Mouse (Mus musculus) gastrocnemius, adult 2 months (tissue): Measurements from ENCODE around the gene Tmem100. TPM values are rescaled to one million over a fixed set of nuclear protein-coding genes. Genes with fewer than 3 reads are reported as not detected.
A peak's percentile ranks its signal among the peaks of the same experiment; 100 is the strongest.

Experiments
- DNase-seq: peaks from one replicate; pipeline ENCODE4 v3.0.0; 2022
- H3K27ac ChIP-seq: fragments of 200-600 bp; 2 replicates; pipeline ENCODE4 v1.8.1; 2022; ENCODE audit warnings: mild to moderate bottlenecking
- H3K4me3 ChIP-seq: fragments of 200-600 bp; 2 replicates; pipeline ENCODE4 v1.8.1; 2022; ENCODE audit warnings: mild to moderate bottlenecking, moderate library complexity
- CTCF ChIP-seq: fragments of 200-600 bp; IDR thresholded peaks from 2 replicates; pipeline ENCODE4 v1.8.1; 2022; ENCODE audit warnings: antibody characterized with exemption, mild to moderate bottlenecking, moderate library complexity
- intact Hi-C: fragments of 180-260 bp; cut with DNase I; formaldehyde crosslinking; loops from one replicate; pipeline ENCODE4 v1.15.1; 2025
- total RNA-seq, 2 experiments: library from RNA; stranded (reverse); gene quantifications; 2 replicates each; pipeline ENCODE4 v1.2.3; 2021

Gene Tmem100
- total RNA-seq, 2 experiments from 2014 or later, result 7.4 to 19.2 TPM

DNA sequence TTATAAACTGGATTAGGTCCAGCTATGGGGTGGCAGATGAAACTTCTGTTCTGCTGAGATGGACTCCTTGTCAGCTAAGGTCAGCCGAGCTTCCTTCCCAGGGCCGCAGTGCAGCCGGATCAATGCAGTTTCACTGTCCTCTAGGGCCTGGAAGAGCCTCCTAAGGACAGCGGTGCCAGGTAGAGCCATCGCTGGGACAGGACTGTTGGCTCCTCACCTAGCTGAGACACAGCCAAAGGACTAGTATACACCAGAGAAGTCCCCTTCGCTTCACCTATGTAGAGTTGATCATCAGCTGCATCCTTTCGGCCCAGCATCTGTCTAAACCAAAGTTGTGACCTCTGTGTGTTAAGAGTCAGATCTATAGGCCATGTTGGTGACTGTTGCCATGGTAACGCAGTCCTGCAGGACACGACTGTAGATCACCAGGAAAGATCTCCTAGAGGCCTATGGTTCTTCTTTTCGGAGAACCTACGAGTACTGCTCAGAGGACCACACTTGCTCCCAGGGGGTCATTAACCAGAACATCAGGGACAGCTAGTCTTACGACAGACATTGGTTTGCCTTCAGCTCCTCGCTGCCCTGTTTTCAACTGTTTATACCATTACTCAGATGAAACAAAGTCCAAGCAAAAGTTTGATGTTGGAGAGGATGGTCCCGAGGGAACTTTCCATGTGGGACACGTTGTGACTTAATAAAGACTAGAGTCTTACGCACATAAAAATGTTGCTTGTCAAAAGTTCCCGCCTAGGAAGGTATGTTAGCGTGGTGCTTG lies 31.0 kb upstream of the Tmem100 start:
- no peak overlapping the region for H3K27ac ChIP-seq
- H3K4me3 ChIP-seq, result no peak overlapping the region
- no peak for DNase-seq
- intact Hi-C loops, result loop anchor here (10.0 kb wide), 1 partner anchor 616 kb away; no protein-coding TSS in a partner anchor
- TF ChIP-seq CTCF, result no peak

DNA sequence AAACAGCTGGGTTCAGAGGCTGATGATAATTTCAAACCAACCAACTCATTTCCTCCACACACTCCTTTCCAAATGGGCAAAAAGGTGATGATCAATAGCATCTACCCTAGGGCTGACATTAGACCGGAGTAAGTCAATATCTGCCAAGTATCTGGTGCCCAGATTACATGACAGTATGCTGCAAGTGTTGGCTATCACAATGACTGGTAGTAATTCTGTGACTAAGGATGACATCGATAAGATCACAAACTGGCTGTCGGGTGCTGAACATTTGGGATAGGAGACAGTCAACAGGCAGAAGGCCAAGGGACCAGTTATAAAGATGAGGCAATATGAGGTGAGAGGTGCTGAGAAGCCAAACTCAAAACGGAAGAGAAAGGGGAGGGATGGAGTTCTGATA lies 29.5 kb upstream of the Tmem100 start:
- no peak overlapping the region for H3K4me3 ChIP-seq
- H3K27ac ChIP-seq, result no peak overlapping the region
- DNase-seq, result no peak
- intact Hi-C loops, result no loop called here
- TF ChIP-seq CTCF, result no peak

DNA sequence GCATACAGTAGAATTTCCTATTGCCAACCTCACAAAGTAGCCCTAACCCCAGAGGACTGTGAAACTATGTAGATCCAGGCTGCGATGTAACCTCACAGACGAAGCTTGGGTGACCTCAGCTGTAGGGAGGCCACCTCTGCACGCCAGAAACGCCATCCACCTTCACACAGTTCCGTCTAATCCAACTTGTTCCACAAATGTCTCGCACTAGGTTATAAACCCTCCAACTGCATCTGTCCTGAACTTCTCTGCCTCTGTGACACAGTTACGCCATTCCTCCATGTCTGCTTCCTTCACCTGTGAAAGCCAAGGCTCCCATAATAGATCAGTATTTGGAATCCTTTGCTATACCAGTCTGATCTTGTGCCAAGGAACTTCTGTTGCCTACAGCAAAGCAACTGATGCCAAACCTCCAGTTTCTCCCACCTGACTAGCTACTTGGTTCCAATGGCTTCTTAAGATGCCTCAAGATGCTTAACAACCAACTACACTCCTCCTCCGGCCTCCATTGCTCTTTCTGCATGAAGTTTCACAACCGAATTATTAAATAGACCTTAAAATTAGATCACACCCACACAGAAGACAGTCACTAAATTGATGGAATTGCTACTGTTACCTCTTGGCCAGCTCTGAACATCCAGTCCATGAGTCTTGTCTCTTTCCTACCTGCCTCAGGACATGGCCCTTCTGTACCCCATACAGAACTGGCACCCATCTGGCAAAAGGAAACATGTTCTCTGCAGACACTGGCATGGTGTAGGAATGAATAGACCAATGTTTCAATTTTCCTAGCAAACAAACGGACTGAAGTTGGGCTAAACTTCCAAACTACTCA lies 28.5 kb upstream of the Tmem100 start:
- peak overlapping the region; percentile 82 for H3K4me3 ChIP-seq
- no peak for TF ChIP-seq CTCF
- DNase-seq, result no peak

DNA sequence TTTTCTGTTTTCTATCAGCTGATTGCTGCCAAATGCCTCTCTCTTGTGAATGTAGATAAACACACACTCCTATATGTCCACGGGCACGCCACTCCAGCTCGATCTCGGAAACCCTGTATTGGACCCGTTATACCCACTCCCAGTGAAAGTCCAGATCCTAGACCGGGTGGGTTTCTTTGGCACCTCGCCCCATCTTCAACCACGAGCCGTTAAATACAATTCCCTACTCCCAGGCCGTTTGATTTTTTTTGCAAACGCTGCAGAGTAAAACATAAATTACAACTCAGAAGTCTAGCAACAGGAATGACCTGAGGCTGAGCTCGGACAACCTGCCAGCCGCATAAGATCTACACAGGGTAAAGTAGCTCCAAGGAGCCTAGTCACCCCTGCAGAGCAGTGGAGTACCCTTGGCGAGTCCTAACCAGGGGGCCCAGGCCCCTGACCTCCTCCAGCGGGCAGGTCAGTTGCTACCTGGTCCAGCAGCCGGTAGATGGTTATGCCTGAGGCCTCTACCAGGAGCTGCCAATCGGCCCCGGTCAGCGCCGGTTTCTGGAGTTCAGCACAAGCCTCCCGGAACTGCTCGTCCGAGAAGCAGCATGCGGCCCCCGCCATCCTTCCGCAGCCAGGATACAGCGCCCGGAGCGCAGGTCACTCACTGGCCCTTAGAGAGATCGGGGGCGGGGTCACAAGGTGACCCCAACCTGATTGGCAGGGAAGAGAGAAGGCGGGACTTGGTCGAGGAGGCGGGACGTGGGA lies 27.7 kb upstream of the Tmem100 start, which contains the start of gene Pctp:
TSS of gene Pctp (minus strand) at position 664 of the 756 bp plus-strand sequence.
- intact Hi-C loops, result no loop called here
- H3K27ac ChIP-seq, result peak within 1 kb of the TSS; percentile 80
- peak; percentile 88 for DNase-seq
- no peak for TF ChIP-seq CTCF
- peak within 1 kb of the TSS; percentile 82 for H3K4me3 ChIP-seq

More for the DNA sequence above, 28.5 kb upstream of the Tmem100 start:
- H3K27ac ChIP-seq, result no peak overlapping the region
- intact Hi-C loops, result no loop called here

DNA sequence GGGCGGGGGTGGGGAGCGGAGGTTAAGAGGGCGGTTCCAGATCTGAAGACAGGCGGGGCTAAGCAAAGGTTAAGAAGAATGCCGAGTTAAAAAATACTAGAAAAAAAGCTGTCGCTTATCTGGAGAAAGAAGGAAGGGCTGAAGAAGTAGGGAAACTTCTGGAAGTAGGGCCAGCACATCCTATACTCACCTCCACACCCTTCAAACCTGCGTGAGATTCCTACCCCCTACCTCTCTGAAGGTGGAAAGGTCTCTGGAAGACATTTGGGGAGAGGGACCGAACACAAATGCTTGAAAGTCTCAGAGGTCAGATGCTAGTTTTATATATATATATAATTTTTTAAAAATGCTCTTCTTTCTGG lies 27.2 kb upstream of the Tmem100 start:
- peak overlapping the region; percentile 66 for H3K27ac ChIP-seq
- DNase-seq, result no peak
- intact Hi-C loops, result no loop called here

DNA sequence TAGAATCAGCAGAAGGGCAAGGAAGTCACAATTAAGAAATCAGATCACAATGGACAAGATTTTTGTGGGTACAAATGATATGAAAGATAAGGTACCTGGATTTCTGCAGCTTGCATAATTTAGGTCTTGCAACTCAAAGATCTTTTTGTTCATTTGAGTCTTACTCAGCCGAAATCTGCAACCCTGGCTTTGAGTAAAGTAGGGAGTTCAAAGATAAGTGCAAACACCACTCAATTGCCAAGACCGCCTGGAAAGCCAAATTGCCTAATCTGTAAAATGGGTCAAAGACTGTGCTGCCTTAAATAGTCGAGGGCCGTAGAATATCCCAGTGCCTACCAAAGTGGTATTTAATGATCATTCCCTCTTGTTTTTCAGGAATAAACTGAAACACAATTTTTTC lies 26.8 kb upstream of the Tmem100 start:
- DNase-seq, result no peak
- intact Hi-C loops, result no loop called here
- H3K4me3 ChIP-seq, result 0 out of 2 replicates have a peak overlapping the region, but pooled peaks have one; percentile 82
- TF ChIP-seq CTCF, result no peak
- H3K27ac ChIP-seq, result no peak overlapping the region

More for the DNA sequence above, 27.2 kb upstream of the Tmem100 start:
- H3K4me3 ChIP-seq, result peak overlapping the region; percentile 82
- no peak for TF ChIP-seq CTCF

DNA sequence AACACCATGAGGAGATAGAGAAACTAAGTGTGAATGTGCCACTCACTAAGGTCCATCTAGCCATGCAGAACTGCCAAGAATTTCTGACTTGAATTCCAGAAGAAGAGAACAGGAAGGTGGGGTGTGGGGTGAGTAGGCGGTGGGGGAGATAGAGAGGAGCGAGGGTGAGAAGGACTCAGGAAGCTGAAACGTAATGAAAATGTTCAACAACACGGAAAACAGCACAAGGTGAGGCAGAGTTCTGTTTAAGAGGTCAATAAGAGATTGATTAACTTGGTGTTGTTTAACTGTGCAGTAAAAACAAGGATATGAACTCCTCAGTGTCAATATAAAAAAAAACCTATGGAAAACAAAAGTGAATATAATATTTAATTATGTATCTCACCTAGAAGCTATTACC lies 24.0 kb upstream of the Tmem100 start:
- intact Hi-C loops, result no loop called here

DNA sequence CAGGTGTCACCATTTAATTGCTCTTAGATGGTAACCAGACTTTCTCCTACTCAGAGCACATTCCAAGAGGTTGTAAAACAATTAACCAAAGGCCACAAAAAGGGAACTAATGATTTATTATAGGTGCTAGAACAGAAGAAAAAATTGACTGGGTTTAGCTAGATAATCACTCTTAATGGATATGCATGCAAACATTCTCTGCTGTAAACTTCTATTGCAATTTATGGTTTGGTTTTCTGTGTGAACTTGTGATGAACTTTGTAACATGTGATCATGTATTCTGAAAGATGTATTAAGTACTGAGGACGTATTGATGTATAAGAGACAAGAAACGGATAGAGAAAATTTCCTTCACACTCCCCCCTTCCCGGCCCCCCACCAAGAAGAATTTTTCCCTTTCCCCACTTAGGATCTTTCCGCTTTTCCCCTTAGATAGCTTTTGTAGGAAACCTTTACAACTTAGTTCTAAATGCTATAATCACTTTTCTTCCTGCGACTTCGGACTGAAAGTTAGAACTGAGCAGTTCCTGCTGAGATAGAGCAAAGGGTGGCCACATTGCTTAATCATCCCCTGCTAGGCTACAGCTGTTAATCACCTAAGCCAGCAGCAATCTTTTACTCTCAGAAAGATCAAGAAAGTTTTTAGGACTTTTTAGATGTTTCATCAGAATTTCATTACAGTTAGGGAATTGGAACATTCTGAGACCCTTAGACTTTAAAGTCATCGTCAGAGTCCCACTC lies 22.2 kb upstream of the Tmem100 start:
- intact Hi-C loops, result no loop called here
- DNase-seq, result no peak
- Histone ChIP-seq H3K27ac (no peak overlapping the region), H3K4me3 (no peak overlapping the region)
- TF ChIP-seq CTCF, result no peak

More for the DNA sequence above, 24.0 kb upstream of the Tmem100 start:
- DNase-seq, result no peak
- Histone ChIP-seq H3K4me3 (no peak overlapping the region), H3K27ac (no peak overlapping the region)
- no peak for TF ChIP-seq CTCF

DNA sequence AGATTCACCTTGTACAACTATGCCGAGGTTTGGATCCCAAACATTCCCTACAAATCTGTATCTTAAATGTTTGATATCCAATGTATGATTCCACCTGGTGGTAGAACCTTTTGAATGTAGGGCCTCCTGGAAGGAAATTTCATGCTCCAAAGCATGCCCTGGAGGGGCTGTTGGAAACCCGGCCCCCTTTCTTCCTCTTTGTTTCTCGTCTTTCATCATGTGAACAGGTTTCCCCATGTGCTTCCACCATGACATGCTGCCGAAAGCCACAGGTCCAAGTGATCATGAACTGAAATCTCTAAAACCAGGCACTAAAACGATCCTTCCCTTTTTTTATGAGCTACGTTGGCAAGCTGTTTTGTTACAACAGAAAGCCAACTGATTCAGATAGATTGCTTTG lies 16.5 kb upstream of the Tmem100 start:
- Histone ChIP-seq H3K27ac (no peak overlapping the region), H3K4me3 (no peak overlapping the region)
- TF ChIP-seq CTCF, result no peak
- intact Hi-C loops, result no loop called here
- no peak for DNase-seq

DNA sequence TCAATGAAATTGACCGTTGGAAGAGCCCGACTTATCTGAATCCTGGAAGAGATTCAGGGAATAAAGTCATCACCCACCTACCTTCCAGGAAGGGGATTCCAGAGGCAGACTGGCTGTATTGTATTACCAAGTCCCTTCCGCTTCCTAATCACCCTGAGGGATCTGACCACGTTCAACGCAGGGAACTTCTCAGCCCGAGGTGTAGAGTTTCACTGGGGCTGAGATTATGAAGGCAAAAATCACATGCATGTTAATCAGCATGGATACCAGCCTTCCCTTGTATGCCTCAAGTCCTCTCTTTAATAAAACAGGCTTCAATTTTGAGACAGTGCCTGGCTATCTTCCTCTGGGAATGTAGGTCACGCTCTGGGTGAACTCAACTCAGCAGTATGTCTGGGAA lies 14.9 kb upstream of the Tmem100 start:
- intact Hi-C loops, result no loop called here
- TF ChIP-seq CTCF, result no peak
- Histone ChIP-seq H3K4me3 (no peak overlapping the region), H3K27ac (no peak overlapping the region)
- DNase-seq, result no peak

DNA sequence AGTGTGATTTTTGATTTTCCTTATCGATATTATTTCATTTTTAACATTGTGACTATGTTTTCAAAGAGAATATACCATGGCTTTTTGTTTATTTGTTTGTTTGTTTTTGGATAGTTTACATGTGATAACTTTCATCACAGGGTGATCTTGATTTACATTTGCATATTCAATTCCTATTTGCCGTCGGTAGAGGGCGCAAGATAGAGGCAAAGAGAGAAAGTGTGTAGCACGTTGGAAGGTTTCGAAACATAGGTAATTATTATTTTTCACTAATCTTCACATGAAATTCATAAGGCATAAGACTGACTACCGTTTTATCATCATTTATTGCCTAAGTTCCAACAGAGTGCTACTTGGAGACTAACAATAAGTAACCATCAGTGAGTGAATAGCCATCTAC lies 11.0 kb upstream of the Tmem100 start:
- peak; percentile 30 for DNase-seq
- peak; percentile 85 for TF ChIP-seq CTCF
- intact Hi-C loops, result loop anchor here (1.0 kb wide), 1 partner anchor 150 kb away; no protein-coding TSS in a partner anchor
- Histone ChIP-seq H3K27ac (no peak overlapping the region), H3K4me3 (no peak overlapping the region)
